Mouse (Mus musculus) spleen, adult 2 months (tissue): ENCODE results near the gene Prr13. TPM values are rescaled to one million over a fixed set of nuclear protein-coding genes. Genes with fewer than 3 reads are reported as not detected.
A peak's percentile ranks its signal among the peaks of the same experiment; 100 is the strongest.

ENCODE experiments used
- DNase-seq, 2 experiments: peaks; one replicate each; pipeline versions ENCODE4 v3.0.0 to v3.0.0-alpha.2; 2012 to 2021; ENCODE audit warnings: low spot score in 2 of 2, low read depth in 1 of 2
- H3K27ac ChIP-seq: fragments of 200-500 bp; 2 replicates; pipeline ENCODE4 v1.5.1; 2012; ENCODE audit warnings: low read length, inconsistent platforms; ENCODE audit not compliant: insufficient read depth
- H3K27me3 ChIP-seq: fragments of 200-500 bp; 2 replicates; pipeline ENCODE4 v1.6.1; 2012; ENCODE audit warnings: mild to moderate bottlenecking, moderate library complexity, low read length, inconsistent platforms; ENCODE audit not compliant: control insufficient read depth, insufficient read depth
- H3K36me3 ChIP-seq: fragments of 200-500 bp; 2 replicates; pipeline ENCODE4 v1.6.1; 2012; ENCODE audit warnings: mild to moderate bottlenecking, low read length, inconsistent platforms; ENCODE audit not compliant: control insufficient read depth, insufficient read depth
- H3K4me1 ChIP-seq: fragments of 200-500 bp; 2 replicates; pipeline ENCODE4 v1.6.1; 2011; ENCODE audit warnings: inconsistent platforms; ENCODE audit not compliant: control insufficient read depth, insufficient read depth, insufficient read length
- H3K4me3 ChIP-seq: fragments of 200-500 bp; 2 replicates; pipeline ENCODE4 v1.5.1; 2011; ENCODE audit warnings: mild to moderate bottlenecking, inconsistent platforms; ENCODE audit not compliant: insufficient read depth, insufficient read length; ENCODE audit errors: extremely low read depth
- CTCF ChIP-seq: fragments of 200-500 bp; IDR thresholded peaks from 2 replicates; pipeline ENCODE4 v1.5.1; 2011; ENCODE audit warnings: mild to moderate bottlenecking, inconsistent platforms; ENCODE audit not compliant: insufficient read depth, insufficient read length, insufficient replicate concordance; ENCODE audit errors: extremely low read depth
- POLR2A ChIP-seq: fragments of 200-500 bp; IDR thresholded peaks from 2 replicates; pipeline ENCODE4 v1.6.1; 2011; ENCODE audit warnings: low read depth, low read length, inconsistent platforms
- WGBS: fragments of 180-500 bp; shearing (Covaris S2); methylation state at CpG from one replicate; pipeline ENCODE4 v1.1.7; 2018; 5-methylcytosine and 5-hydroxymethylcytosine counted together
- polyA plus RNA-seq: library from polyadenylated mRNA; depleted of rRNA; stranded (reverse); fragments of >200 nt; gene quantifications from 2 replicates; pipeline ENCODE4 v1.2.3, GENCODE M21; 2012

The Prr13 gene
- polyA plus RNA-seq, 1 experiment: 170 TPM

DNA sequence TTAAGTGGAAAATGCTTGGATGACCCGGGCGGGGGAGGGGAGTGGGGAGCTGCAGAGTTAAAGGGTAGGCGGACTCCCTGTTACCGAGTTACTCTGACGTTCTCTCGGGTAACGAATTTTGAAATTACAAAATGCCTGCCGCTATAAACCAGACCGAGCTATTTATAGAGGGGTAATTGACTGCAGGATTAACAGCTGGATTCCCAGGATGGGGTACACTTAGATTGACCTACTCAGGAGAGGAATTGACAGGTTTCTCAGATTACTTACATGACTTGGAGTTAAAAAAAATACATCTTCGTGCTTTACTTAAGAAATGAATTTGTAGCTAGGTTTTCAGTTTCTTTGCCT is 12.4 kb downstream of the Prr13 start:
- H3K27ac ChIP-seq: no peak overlapping the region
- no peaks in the 10 kb centered on the region for H3K27me3 ChIP-seq
- 1% methylated on average over 10 of the region's 10 CpGs for whole genome bisulfite sequencing
- peak overlapping the region; percentile 84 for H3K4me3 ChIP-seq
- no peak for DNase-seq
- peaks cover 17% of the 10 kb centered on the region for H3K36me3 ChIP-seq
- H3K4me1 ChIP-seq: peaks cover 3% of the 10 kb centered on the region; the same call in 1 of the 2 replicates
- TF ChIP-seq POLR2A: no peak
- no peak for TF ChIP-seq CTCF

GRCm38 (mm10) chr15:102471727-102472126 is 12.9 kb downstream of the Prr13 start:
- no peak overlapping the region; the same call in 1 of the 2 replicates for H3K4me3 ChIP-seq

GRCm38 (mm10) chr15:102473246-102473645 is 14.4 kb downstream of the Prr13 start:
- peaks cover 22% of the 10 kb centered on the region for H3K36me3 ChIP-seq
- H3K4me1 ChIP-seq: peaks cover 3% of the 10 kb centered on the region; the same call in 1 of the 2 replicates
- DNase-seq: no peak
- no peak overlapping the region for H3K27ac ChIP-seq
- no peak overlapping the region for H3K4me3 ChIP-seq
- TF ChIP-seq CTCF (no peak), POLR2A (no peak)
- 90% methylated on average over 2 of the region's 2 CpGs for WGBS
- H3K27me3 ChIP-seq: no peaks in the 10 kb centered on the region

More at GRCm38 (mm10) chr15:102471727-102472126, 12.9 kb downstream of the Prr13 start:
- no peak overlapping the region for H3K27ac ChIP-seq
- H3K36me3 ChIP-seq: peaks cover 19% of the 10 kb centered on the region
- H3K27me3 ChIP-seq: no peaks in the 10 kb centered on the region
- no peak for DNase-seq
- TF ChIP-seq CTCF: no peak
- TF ChIP-seq POLR2A: no peak
- peaks cover 3% of the 10 kb centered on the region; the same call in 1 of the 2 replicates for H3K4me1 ChIP-seq

GRCm38 (mm10) chr15:102474520-102474919 is 15.7 kb downstream of the Prr13 start:
- no peak for TF ChIP-seq POLR2A
- no peak for TF ChIP-seq CTCF
- H3K4me1 ChIP-seq: peaks cover 3% of the 10 kb centered on the region; the same call in 1 of the 2 replicates
- no peaks in the 10 kb centered on the region for H3K27me3 ChIP-seq
- H3K4me3 ChIP-seq: no peak overlapping the region
- H3K27ac ChIP-seq: no peak overlapping the region
- peaks cover 27% of the 10 kb centered on the region for H3K36me3 ChIP-seq
- WGBS: 93% methylated on average over 2 of the region's 2 CpGs
- DNase-seq: no peak

DNA sequence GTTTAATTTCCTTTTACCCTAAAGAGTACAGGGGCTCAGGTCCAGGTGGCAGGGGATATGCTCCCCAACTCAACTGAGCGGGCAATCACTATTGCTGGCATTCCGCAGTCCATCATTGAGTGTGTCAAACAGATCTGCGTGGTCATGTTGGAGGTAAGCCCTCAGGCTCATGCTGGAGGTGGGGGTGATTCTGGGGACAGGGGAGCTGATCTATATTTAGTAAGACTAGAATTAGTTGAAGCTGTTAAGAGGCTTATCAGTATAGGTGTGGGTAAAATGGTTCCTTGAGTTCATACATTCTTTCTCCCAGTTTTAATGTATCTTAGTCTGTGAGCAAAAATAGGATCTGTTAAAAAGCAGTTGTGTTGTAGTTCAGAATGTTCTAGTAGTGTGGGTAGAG is 24.3 kb downstream of the Prr13 start:
- WGBS: 95% methylated on average over 3 of the region's 3 CpGs
- no peaks in the 10 kb centered on the region for H3K4me1 ChIP-seq
- peaks cover 47% of the 10 kb centered on the region for H3K36me3 ChIP-seq
- H3K4me3 ChIP-seq: no peak overlapping the region
- no peak for DNase-seq
- H3K27me3 ChIP-seq: no peaks in the 10 kb centered on the region
- no peak overlapping the region for H3K27ac ChIP-seq
- TF ChIP-seq CTCF: no peak
- no peak for TF ChIP-seq POLR2A

GRCm38 (mm10) chr15:102485853-102486252 is 27.0 kb downstream of the Prr13 start:
- WGBS: 97% methylated on average over 12 of the region's 12 CpGs
- TF ChIP-seq CTCF: no peak
- Histone ChIP-seq H3K27me3 (no peaks in the 10 kb centered on the region), H3K27ac (no peak overlapping the region), H3K36me3 (peaks cover 57% of the 10 kb centered on the region), H3K4me3 (no peak overlapping the region), H3K4me1 (no peaks in the 10 kb centered on the region)
- DNase-seq: no peak

- Histone ChIP-seq H3K27ac (no peak overlapping the region), H3K4me1 (no peaks in the 10 kb centered on the region), H3K4me3 (no peak overlapping the region), H3K36me3 (peaks cover 58% of the 10 kb centered on the region), H3K27me3 (no peaks in the 10 kb centered on the region)
- WGBS: 85% methylated on average over 1 of the region's 1 CpGs
- DNase-seq: no peak
- no peak for TF ChIP-seq POLR2A
Measured at GRCm38 (mm10) chr15:102487664-102488063, 28.8 kb downstream of the Prr13 start.
